Mouse (Mus musculus) stomach, postnatal 0 days (tissue): ENCODE results near the gene Cpsf4l.
A peak's percentile ranks its signal among the peaks of the same experiment; 100 is the strongest.

ENCODE experiments used
- CTCF ChIP-seq: IDR thresholded peaks from 2 replicates; pipeline ENCODE4 v1.5.1; 2016; ENCODE audit warnings: antibody characterized with exemption, low read depth, mild to moderate bottlenecking, moderate library complexity
- EP300 ChIP-seq: optimal IDR thresholded peaks from 2 replicates; pipeline ENCODE3; 2016; ENCODE audit warnings: antibody characterized with exemption

DNA sequence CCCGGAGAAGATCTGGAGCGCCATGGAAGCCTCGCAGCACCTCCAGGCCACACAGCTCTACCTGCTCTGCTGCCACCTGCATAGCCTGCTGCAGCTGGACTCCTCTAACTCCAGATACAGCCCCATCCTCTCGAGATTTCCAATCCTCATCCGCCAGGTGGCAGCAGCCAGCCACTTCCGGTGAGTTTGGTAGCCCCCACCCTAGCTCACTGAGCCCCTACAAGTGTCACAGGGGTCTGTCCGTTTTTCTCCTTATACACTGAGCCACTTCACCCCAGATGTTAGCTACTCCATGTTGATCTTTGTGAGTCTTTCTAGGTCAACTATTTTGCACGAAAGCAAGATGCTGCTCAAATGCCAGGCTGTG is 57.9 kb downstream of the Cpsf4l start:
- TF ChIP-seq CTCF, result peak; percentile 72
- no peak for TF ChIP-seq EP300
